Mouse (Mus musculus) ES-Bruce4 (cell line): Measurements from ENCODE around the gene Rbbp9. TPM values are rescaled to one million over a fixed set of nuclear protein-coding genes. Genes with fewer than 3 reads are reported as not detected.

Experiments
- H3K27ac ChIP-seq: 2 replicates; pipeline ENCODE4 v1.5.1; 2012; ENCODE audit warnings: low read length, inconsistent platforms; ENCODE audit not compliant: insufficient read depth
- H3K27me3 ChIP-seq: 2 replicates; pipeline ENCODE4 v1.6.1; 2012; ENCODE audit warnings: mild to moderate bottlenecking, low read length, inconsistent platforms; ENCODE audit not compliant: control insufficient read depth, poor library complexity, insufficient read depth, severe bottlenecking
- H3K36me3 ChIP-seq: 2 replicates; pipeline ENCODE4 v1.6.1; 2012; ENCODE audit warnings: inconsistent platforms, mild to moderate bottlenecking, low read length, moderate library complexity; ENCODE audit not compliant: control insufficient read depth, poor library complexity, insufficient read depth, severe bottlenecking
- H3K4me1 ChIP-seq: one replicate; pipeline ENCODE4 v1.8.1; 2011; ENCODE audit warnings: low read length; ENCODE audit not compliant: control insufficient read depth, insufficient read depth
- H3K4me3 ChIP-seq: 2 replicates; pipeline ENCODE4 v1.5.1; 2011; ENCODE audit warnings: low read depth, mild to moderate bottlenecking, low read length
- H3K9ac ChIP-seq: 2 replicates; pipeline ENCODE4 v1.6.1; 2012; ENCODE audit warnings: low read depth, mild to moderate bottlenecking, inconsistent platforms; ENCODE audit not compliant: poor library complexity, severe bottlenecking
- H3K9me3 ChIP-seq: replicated peaks from 2 replicates; pipeline ENCODE4 v1.6.1; 2012; ENCODE audit warnings: mild to moderate bottlenecking, low read length, inconsistent platforms; ENCODE audit not compliant: control insufficient read depth, poor library complexity, insufficient read depth, severe bottlenecking
- CTCF ChIP-seq: IDR thresholded peaks from one replicate; pipeline ENCODE4 v1.8.1; 2011; ENCODE audit warnings: low read depth, low read length
- EP300 ChIP-seq: IDR thresholded peaks from 2 replicates; pipeline ENCODE4 v1.6.1; 2011; ENCODE audit warnings: low read depth, low read length; ENCODE audit not compliant: insufficient read depth
- POLR2A ChIP-seq: IDR thresholded peaks from one replicate; pipeline ENCODE4 v1.8.1; 2011; ENCODE audit warnings: low read length; ENCODE audit not compliant: insufficient read depth
- polyA plus RNA-seq: library from polyadenylated mRNA; stranded (reverse); fragments of >200 nt; gene quantifications from 2 replicates; pipeline ENCODE4 v1.2.4, GENCODE M21; 2011; ENCODE audit warnings: low read depth; ENCODE audit not compliant: missing spikeins, insufficient read depth, insufficient read length

Rbbp9 gene
- polyA plus RNA-seq, 1 experiment, result 32.1 TPM

- Histone ChIP-seq H3K9ac (peak within 1 kb of the TSS; percentile 74), H3K9me3 (no peaks in the 10 kb centered on the region), H3K4me1 (no peaks in the 10 kb centered on the region), H3K36me3 (no peaks in the 10 kb centered on the region; the same call in 1 of the 2 replicates), H3K27ac (0 out of 2 replicates have a peak within 1 kb of the TSS, but pooled peaks have one; percentile 51), H3K4me3 (peak within 1 kb of the TSS; percentile 96), H3K27me3 (no peaks in the 10 kb centered on the region)
- no peak for TF ChIP-seq CTCF
- peak; percentile 75 for TF ChIP-seq POLR2A
- TF ChIP-seq EP300, result 0 out of 2 replicates have a peak, but pooled peaks have one; percentile 15
These were observed 5.3 kb upstream of the Rbbp9 start, which contains the start of gene Sec23b for GRCm38 (mm10) chr2:144555820-144556552. Gene Sec23b, plus strand, starts transcription at chr2:144556229.

- Histone ChIP-seq H3K36me3 (no peaks in the 10 kb centered on the region; the same call in 1 of the 2 replicates), H3K9ac (peak overlapping the region; percentile 74), H3K27ac (0 out of 2 replicates have a peak overlapping the region, but pooled peaks have one; percentile 51), H3K4me1 (no peaks in the 10 kb centered on the region), H3K27me3 (no peaks in the 10 kb centered on the region), H3K9me3 (no peaks in the 10 kb centered on the region), H3K4me3 (peak overlapping the region; percentile 96)
- no peak for TF ChIP-seq EP300
- no peak for TF ChIP-seq POLR2A
- TF ChIP-seq CTCF, result no peak
These were observed 4.7 kb upstream of the Rbbp9 start for GRCm38 (mm10) chr2:144555286-144555819.

GRCm38 (mm10) chr2:144553905-144554304, 3.2 kb upstream of the Rbbp9 start:
- H3K9ac ChIP-seq, result no peak overlapping the region
- H3K9me3 ChIP-seq, result no peaks in the 10 kb centered on the region
- H3K4me1 ChIP-seq, result no peaks in the 10 kb centered on the region
- H3K4me3 ChIP-seq, result no peak overlapping the region
- no peaks in the 10 kb centered on the region for H3K27me3 ChIP-seq
- no peak overlapping the region for H3K27ac ChIP-seq
- H3K36me3 ChIP-seq, result no peaks in the 10 kb centered on the region
- no peak for TF ChIP-seq POLR2A
- TF ChIP-seq EP300, result no peak
- TF ChIP-seq CTCF, result no peak

GRCm38 (mm10) chr2:144547559-144547958, 3.1 kb downstream of the Rbbp9 start:
- no peaks in the 10 kb centered on the region for H3K4me1 ChIP-seq
- no peak overlapping the region for H3K4me3 ChIP-seq
- H3K9ac ChIP-seq, result no peak overlapping the region
- no peaks in the 10 kb centered on the region for H3K9me3 ChIP-seq
- peaks cover 5% of the 10 kb centered on the region for H3K36me3 ChIP-seq
- no peaks in the 10 kb centered on the region for H3K27me3 ChIP-seq
- H3K27ac ChIP-seq, result no peak overlapping the region
- TF ChIP-seq POLR2A (no peak), EP300 (no peak), CTCF (no peak)

- no peak overlapping the region for H3K9ac ChIP-seq
- peaks cover 5% of the 10 kb centered on the region for H3K36me3 ChIP-seq
- H3K9me3 ChIP-seq, result no peaks in the 10 kb centered on the region
- no peaks in the 10 kb centered on the region for H3K4me1 ChIP-seq
- H3K4me3 ChIP-seq, result no peak overlapping the region
- TF ChIP-seq CTCF, result no peak
- no peak for TF ChIP-seq EP300
- H3K27me3 ChIP-seq, result no peaks in the 10 kb centered on the region
- H3K27ac ChIP-seq, result no peak overlapping the region
These were observed 5.2 kb downstream of the Rbbp9 start for GRCm38 (mm10) chr2:144545481-144545880.

- H3K27me3 ChIP-seq, result no peaks in the 10 kb centered on the region
- H3K9ac ChIP-seq, result no peak overlapping the region
- no peak for TF ChIP-seq POLR2A
- TF ChIP-seq CTCF, result no peak
- TF ChIP-seq EP300, result no peak
- H3K4me3 ChIP-seq, result no peak overlapping the region
- no peaks in the 10 kb centered on the region for H3K9me3 ChIP-seq
- H3K36me3 ChIP-seq, result peaks cover 5% of the 10 kb centered on the region
- no peaks in the 10 kb centered on the region for H3K4me1 ChIP-seq
- H3K27ac ChIP-seq, result no peak overlapping the region
These were observed 5.6 kb downstream of the Rbbp9 start for GRCm38 (mm10) chr2:144545061-144545460.
